Mouse (Mus musculus) cerebellum, adult 2 months (tissue): ENCODE data around the gene Ahdc1.

Source experiments
- CTCF ChIP-seq: fragments of 200-500 bp; IDR thresholded peaks from 2 replicates; pipeline ENCODE4 v1.5.1; 2011; ENCODE audit warnings: low read depth, mild to moderate bottlenecking, control low read depth, low read length, moderate library complexity, borderline replicate concordance; ENCODE audit not compliant: insufficient read depth
- POLR2A ChIP-seq: fragments of 200-500 bp; IDR thresholded peaks from 2 replicates; pipeline ENCODE4 v1.6.1; 2011; ENCODE audit warnings: low read length, control low read depth, borderline replicate concordance; ENCODE audit not compliant: insufficient read depth

DNA sequence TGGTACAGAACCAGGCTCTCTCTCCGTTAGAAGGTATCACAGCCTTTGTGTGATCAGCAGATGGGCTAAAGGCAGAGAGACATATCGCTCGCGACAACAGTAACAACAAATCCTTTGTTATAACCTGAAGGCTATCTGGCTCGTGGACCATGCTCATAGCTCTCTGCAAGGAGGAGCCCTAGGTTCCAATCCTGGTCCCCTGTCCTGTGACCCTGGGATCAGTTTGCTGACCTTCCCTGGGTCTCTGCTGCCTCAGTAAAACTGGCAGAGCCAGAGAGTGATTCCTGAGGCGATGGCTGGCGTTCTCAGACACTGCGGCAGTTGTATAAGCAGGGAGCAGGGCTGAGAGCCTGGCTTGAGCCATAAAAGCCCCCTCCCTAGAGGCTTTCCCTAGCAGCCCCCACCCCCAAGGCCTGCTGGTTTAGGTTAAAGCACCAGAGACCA lies 79.2 kb downstream of the Ahdc1 start:
- TF ChIP-seq POLR2A: no peak
- TF ChIP-seq CTCF: no peak
